Mouse (Mus musculus) C2C12 (cell line): Measurements from ENCODE around the gene Plce1.

Experiments
- CTCF ChIP-seq: IDR thresholded peaks from one replicate; pipeline ENCODE4 v1.5.1; 2011; ENCODE audit not compliant: control insufficient read depth, insufficient read depth, insufficient read length
- MAX ChIP-seq: IDR thresholded peaks from one replicate; pipeline ENCODE4 v1.6.1; 2011; ENCODE audit warnings: mild to moderate bottlenecking, control low read depth
- MYOD1 ChIP-seq: IDR thresholded peaks from one replicate; pipeline ENCODE4 v1.6.1; 2011; ENCODE audit warnings: low read depth; ENCODE audit not compliant: control insufficient read depth, insufficient read length

DNA sequence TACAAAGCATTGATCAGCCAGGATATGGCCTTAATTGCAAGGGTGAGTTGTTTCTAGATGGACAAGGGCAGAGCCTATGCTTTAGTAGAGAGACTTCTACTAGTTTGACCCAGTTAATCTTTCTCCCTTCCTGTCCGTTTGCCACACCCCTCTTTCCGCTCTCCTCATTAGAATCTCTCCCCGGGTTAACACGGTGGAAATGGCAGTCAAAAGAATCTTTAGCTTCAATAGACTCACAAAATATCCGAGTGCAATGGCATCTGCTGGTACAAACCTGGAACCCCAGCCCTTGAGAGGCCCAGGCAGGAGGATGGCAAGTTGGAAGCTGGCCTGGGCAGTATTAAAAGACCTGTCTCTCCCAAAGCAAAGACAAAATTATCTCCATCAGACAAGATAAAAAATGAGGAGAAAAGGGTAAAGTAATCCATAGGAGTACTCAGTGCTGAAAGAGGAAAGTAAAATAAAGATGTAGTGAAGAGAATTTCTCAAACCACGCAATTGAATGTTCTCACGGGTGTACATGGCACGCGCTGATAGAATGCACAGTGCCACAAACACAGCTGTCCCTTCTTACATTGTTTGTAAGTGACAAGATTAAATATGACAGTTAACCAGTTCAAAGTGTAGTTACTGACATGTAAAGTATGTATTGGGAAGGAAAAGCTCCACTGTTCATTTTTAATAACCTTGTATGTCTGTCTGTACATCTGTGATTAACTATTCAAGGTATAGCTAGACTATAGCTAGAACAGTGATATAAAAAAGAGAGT, 145.5 kb downstream of the Plce1 start:
- TF ChIP-seq CTCF (no peak), MAX (no peak), MYOD1 (no peak)
